ENCODE assay signal across 15 mouse cellular contexts in genomic region chr11:21735272-21735671, GRCm38 (mm10).
"Had no signal": no experiment of that assay in that cellular context is flagged by ENCODE, and none has a peak within 500 bp of the region (broad histone marks: within the 10 kb centered on the region; RNA-seq: fewer than 3 reads in every experiment).

No protein-coding gene starts in this region.

- H3K9ac ChIP-seq: liver, embryonic 13.5 days; neural tube, embryonic 12.5 days; neural tube, embryonic 15.5 days had no signal

- H3K4me1 ChIP-seq: liver, embryonic 13.5 days; neural tube, embryonic 12.5 days; neural tube, embryonic 15.5 days had no signal

- ATAC-seq: intestine, postnatal 0 days had no signal

- H3K4me2 ChIP-seq: liver, embryonic 13.5 days; neural tube, embryonic 12.5 days; neural tube, embryonic 15.5 days had no signal

- DNase-seq: kidney, adult 2 months; kidney, postnatal 36 days; layer of hippocampus, postnatal 36 days; liver, embryonic 13.5 days; lung, adult 2 months; lung, postnatal 14 days; lung, postnatal 4 days; right cerebral cortex, postnatal 25 days; thymus, adult 18-20 months; thymus, postnatal 36 days had no signal

- H3K27ac ChIP-seq: kidney, postnatal 0 days; left cerebral cortex, adult 2 months; liver, embryonic 13.5 days; neural tube, embryonic 12.5 days; neural tube, embryonic 15.5 days had no signal

- H3K4me3 ChIP-seq: left cerebral cortex, adult 2 months; liver, embryonic 13.5 days; neural tube, embryonic 12.5 days; neural tube, embryonic 15.5 days had no signal

- H3K27me3 ChIP-seq: liver, embryonic 13.5 days; neural tube, embryonic 12.5 days; neural tube, embryonic 15.5 days had no signal

- H3K36me3 ChIP-seq: liver, embryonic 13.5 days; neural tube, embryonic 12.5 days; neural tube, embryonic 15.5 days had no signal

- H3K9me3 ChIP-seq: liver, embryonic 13.5 days; neural tube, embryonic 12.5 days; neural tube, embryonic 15.5 days had no signal
